Mouse (Mus musculus): ENCODE results near the gene Otos. TPM values are rescaled to one million over a fixed set of nuclear protein-coding genes. Genes with fewer than 3 reads are reported as not detected.

Otos gene
- polyA plus RNA-seq, 1 experiment from 2014 or later, result 0.65 TPM

DNA sequence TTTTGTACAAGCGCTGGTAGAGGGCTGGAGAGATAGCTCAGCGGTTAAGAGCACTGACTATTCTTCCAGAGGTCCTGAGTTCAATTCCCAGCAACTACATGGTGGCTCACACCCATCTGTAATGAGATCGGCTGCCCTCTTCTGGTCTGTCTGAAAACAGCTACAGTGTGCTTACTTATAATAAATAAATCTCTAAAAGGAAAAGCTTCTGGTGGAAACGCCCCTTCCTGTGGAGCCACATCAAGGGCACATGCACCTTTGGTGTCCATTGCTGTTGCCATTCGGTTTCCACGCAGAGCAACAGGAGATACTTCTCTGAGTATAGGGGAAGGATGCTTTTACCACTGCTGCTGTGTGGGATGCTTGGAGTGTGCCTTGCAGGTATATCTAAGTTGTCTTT is 15.7 kb downstream of the Otos start:
- H3K36me3 ChIP-seq (ENCODE audit: control insufficient read depth, insufficient read depth, low read length), result peaks cover 16% of the 10 kb centered on the region
- ATAC-seq, result no peak
- no peak overlapping the region for H3K4me3 ChIP-seq (ENCODE audit: low read depth, low read length)
- H3K4me2 ChIP-seq (ENCODE audit: low read length), result no peak overlapping the region
- 73% methylated on average over 6 of the region's 6 CpGs for WGBS
- no peak overlapping the region for H3K9ac ChIP-seq (ENCODE audit: low read depth, low read length)
- no peaks in the 10 kb centered on the region for H3K27me3 ChIP-seq (ENCODE audit: control insufficient read depth, insufficient read depth, low read depth, low read length)
- H3K4me1 ChIP-seq (ENCODE audit: control insufficient read depth, insufficient read depth, low read length), result no peaks in the 10 kb centered on the region
- H3K27ac ChIP-seq (ENCODE audit: low read length), result no peak overlapping the region
- no peaks in the 10 kb centered on the region for H3K9me3 ChIP-seq (replicated peaks; ENCODE audit: control insufficient read depth, low read length, poor library complexity, severe bottlenecking)

DNA sequence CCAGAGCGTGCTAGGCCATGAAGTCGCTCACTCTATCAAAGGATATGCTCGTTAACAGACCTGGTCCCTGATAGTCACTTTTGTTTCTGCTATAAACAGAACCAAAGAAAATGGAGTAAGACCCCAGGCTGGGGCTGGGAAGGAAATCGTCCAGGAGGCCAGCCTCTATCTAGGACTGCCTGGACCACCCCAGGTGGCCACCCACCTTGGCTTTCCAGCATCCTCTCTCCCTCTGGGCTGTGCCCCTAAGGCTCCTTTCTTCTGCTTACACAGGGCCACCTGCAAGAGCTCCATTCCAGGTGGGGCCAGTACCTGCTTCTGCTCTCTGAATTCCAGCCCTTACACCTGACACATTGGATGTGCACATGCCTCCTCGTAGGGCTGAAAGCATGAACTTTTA is 16.4 kb downstream of the Otos start:
- 79% methylated on average over 5 of the region's 5 CpGs for WGBS
- H3K36me3 ChIP-seq (ENCODE audit: control insufficient read depth, insufficient read depth, low read length), result peaks cover 12% of the 10 kb centered on the region
- no peaks in the 10 kb centered on the region for H3K9me3 ChIP-seq (replicated peaks; ENCODE audit: control insufficient read depth, low read length, poor library complexity, severe bottlenecking)
- no peak overlapping the region for H3K27ac ChIP-seq (ENCODE audit: low read length)
- no peak overlapping the region for H3K4me2 ChIP-seq (ENCODE audit: low read length)
- no peaks in the 10 kb centered on the region for H3K4me1 ChIP-seq (ENCODE audit: control insufficient read depth, insufficient read depth, low read length)
- H3K9ac ChIP-seq (ENCODE audit: low read depth, low read length), result no peak overlapping the region
- no peak overlapping the region for H3K4me3 ChIP-seq (ENCODE audit: low read depth, low read length)
- no peak for ATAC-seq
- no peaks in the 10 kb centered on the region for H3K27me3 ChIP-seq (ENCODE audit: control insufficient read depth, insufficient read depth, low read depth, low read length)

DNA sequence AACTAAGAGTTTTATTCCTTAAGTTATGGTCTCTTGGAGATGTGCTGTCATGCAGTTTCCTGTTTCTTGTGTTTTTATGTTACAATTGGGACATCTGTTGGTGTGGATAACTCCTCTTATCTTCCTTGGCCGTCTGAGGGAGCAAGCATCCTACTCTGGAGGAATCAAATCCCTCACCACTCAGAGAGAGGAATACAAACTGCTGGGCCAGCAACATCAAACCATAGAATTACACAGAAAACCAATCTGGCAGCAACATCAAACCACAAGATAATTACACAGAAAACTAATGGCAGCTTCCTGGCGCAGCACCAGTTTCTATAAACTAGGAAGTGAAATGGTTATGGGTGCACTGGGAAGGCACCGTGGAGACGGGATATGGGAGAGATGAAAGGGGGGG is 20.4 kb downstream of the Otos start:
- Histone ChIP-seq H3K4me2 (ENCODE audit: low read length) (no peak overlapping the region), H3K36me3 (ENCODE audit: control insufficient read depth, insufficient read depth, low read length) (no peaks in the 10 kb centered on the region), H3K27me3 (ENCODE audit: control insufficient read depth, insufficient read depth, low read depth, low read length) (no peaks in the 10 kb centered on the region), H3K9me3 (replicated peaks; ENCODE audit: control insufficient read depth, low read length, poor library complexity, severe bottlenecking) (no peaks in the 10 kb centered on the region), H3K27ac (ENCODE audit: low read length) (no peak overlapping the region), H3K4me1 (ENCODE audit: control insufficient read depth, insufficient read depth, low read length) (no peaks in the 10 kb centered on the region), H3K9ac (ENCODE audit: low read depth, low read length) (no peak overlapping the region), H3K4me3 (ENCODE audit: low read depth, low read length) (no peak overlapping the region)
- ATAC-seq, result no peak
- 78% methylated on average over 4 of the region's 4 CpGs for WGBS

DNA sequence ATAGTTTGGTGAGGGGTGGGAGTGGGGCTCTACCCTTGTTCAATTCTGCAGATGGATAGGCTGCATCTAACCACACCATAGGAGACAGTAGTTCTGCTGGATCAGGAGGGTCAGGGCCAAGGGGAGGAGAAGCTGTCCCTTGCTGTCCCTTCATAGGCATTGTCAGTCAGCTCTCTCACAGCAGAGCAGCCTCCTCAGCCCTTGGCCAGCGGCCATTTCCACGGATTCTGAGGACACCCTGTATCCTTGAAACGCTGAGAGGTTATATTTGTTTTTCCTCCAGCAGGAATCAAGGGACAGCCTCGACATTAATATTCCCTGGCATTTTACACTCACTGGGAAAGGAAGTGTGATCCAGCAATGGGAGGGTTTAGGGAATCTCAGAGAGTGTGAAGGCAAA is 30.3 kb downstream of the Otos start:
- no peak overlapping the region for H3K27ac ChIP-seq (ENCODE audit: low read length)

DNA sequence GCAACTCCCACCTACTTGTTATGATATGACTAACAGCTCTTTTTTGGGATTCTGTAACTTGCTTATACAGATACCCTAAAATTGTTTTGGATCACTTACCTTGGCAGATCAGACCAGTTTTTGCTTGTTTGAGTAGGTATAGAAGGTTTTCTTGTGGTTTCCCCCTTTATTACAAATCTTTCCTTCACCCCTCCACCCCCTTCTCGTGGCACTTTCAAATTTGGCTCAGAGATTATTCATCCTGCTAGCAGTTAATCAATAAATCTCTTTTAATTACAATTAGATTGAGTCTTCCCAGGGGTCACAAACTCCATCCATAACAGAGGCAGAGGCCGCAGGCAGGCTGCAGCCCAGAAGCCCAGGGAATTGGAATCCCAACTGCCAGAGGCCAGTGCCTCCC is 31.2 kb downstream of the Otos start, which contains the start of gene Olfr12:
Gene Olfr12, plus strand, starts transcription at position 301 of the 400 bp plus-strand sequence.
- no peak within 1 kb of the TSS for H3K9ac ChIP-seq (ENCODE audit: low read depth, low read length)
- no peaks in the 10 kb centered on the region for H3K4me1 ChIP-seq (ENCODE audit: control insufficient read depth, insufficient read depth, low read length)
- H3K4me2 ChIP-seq (ENCODE audit: low read length), result no peak within 1 kb of the TSS
- H3K4me3 ChIP-seq (ENCODE audit: low read depth, low read length), result no peak within 1 kb of the TSS
- H3K27ac ChIP-seq (ENCODE audit: low read length), result no peak within 1 kb of the TSS
- no peaks in the 10 kb centered on the region for H3K27me3 ChIP-seq (ENCODE audit: control insufficient read depth, insufficient read depth, low read depth, low read length)
- ATAC-seq, result no peak
- WGBS, result 59% methylated on average over 2 of the region's 2 CpGs
- no peaks in the 10 kb centered on the region for H3K36me3 ChIP-seq (ENCODE audit: control insufficient read depth, insufficient read depth, low read length)
- no peaks in the 10 kb centered on the region for H3K9me3 ChIP-seq (replicated peaks; ENCODE audit: control insufficient read depth, low read length, poor library complexity, severe bottlenecking)

More for the DNA sequence above, 30.3 kb downstream of the Otos start:
- Histone ChIP-seq H3K4me3 (ENCODE audit: low read depth, low read length) (no peak overlapping the region), H3K4me1 (ENCODE audit: control insufficient read depth, insufficient read depth, low read length) (no peaks in the 10 kb centered on the region), H3K27me3 (ENCODE audit: control insufficient read depth, insufficient read depth, low read depth, low read length) (no peaks in the 10 kb centered on the region), H3K36me3 (ENCODE audit: control insufficient read depth, insufficient read depth, low read length) (no peaks in the 10 kb centered on the region), H3K9me3 (replicated peaks; ENCODE audit: control insufficient read depth, low read length, poor library complexity, severe bottlenecking) (no peaks in the 10 kb centered on the region), H3K9ac (ENCODE audit: low read depth, low read length) (no peak overlapping the region), H3K4me2 (ENCODE audit: low read length) (no peak overlapping the region)
- no peak for ATAC-seq
- 75% methylated on average over 4 of the region's 4 CpGs for WGBS

DNA sequence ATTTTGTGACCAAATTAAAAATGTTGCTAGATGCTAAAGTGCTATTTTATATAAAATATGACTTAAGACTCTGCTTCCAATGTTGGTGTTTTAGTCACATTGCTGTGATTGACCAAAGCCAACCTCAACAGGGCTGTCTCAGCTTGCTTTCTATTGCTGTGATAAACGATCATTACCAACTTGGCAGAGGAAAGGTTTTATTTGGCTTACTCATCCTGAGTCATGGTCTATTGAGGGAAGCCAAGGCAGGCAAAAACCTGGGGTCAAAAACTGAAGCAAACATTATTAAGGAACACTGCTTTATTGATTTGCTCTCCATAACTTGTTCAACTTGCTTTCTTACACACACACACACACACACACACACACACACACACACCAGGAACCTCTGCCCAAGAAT is 32.6 kb downstream of the Otos start:
- no peak for ATAC-seq
- Histone ChIP-seq H3K36me3 (ENCODE audit: control insufficient read depth, insufficient read depth, low read length) (no peaks in the 10 kb centered on the region), H3K27me3 (ENCODE audit: control insufficient read depth, insufficient read depth, low read depth, low read length) (peaks cover 3% of the 10 kb centered on the region; the same call in 1 of the 2 replicates), H3K4me1 (ENCODE audit: control insufficient read depth, insufficient read depth, low read length) (no peaks in the 10 kb centered on the region), H3K4me2 (ENCODE audit: low read length) (no peak overlapping the region), H3K4me3 (ENCODE audit: low read depth, low read length) (no peak overlapping the region), H3K9ac (ENCODE audit: low read depth, low read length) (no peak overlapping the region), H3K27ac (ENCODE audit: low read length) (no peak overlapping the region), H3K9me3 (replicated peaks; ENCODE audit: control insufficient read depth, low read length, poor library complexity, severe bottlenecking) (no peaks in the 10 kb centered on the region)
- WGBS, result 82% methylated on average over 1 of the region's 1 CpGs

DNA sequence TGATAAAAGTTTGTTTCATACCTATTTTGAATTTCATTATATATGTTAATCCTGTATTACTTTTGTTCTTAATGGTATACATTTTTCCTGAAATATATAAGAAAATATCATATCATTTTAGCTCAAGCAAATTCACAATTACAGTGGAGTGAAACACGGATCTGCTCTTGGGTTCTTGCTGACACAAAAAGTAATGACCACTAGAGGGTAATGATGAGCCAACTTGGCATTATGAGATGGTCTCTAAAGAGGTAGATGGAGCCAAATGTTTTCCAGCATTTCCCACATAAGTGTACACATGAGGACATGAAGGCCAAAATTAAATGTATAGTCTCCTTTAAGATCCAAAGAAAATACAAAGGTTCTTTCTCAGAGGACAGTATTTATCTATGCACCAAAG is 34.1 kb downstream of the Otos start:
- WGBS, result 14% methylated on average over 1 of the region's 1 CpGs

DNA sequence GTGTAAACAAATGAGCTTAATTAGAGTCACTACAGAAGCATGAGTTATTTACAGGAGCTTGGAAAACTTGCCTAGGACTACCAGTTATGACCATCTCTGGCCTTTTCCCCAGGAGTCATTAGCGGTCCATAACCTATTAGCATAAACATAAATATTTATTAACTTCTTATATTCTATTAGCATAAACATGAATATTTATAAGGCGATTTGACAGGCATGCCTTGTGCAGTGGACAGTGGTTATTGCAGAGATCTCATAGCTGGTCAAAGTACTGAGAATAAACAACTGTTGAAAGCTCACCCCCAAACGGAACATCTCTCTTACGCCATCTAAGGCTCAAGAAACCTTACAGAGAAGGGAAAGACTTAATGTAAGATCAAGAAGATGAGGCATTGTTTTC is 35.5 kb downstream of the Otos start:
- ATAC-seq, result no peak
- Histone ChIP-seq H3K4me1 (ENCODE audit: control insufficient read depth, insufficient read depth, low read length) (no peaks in the 10 kb centered on the region), H3K27ac (ENCODE audit: low read length) (no peak overlapping the region), H3K4me2 (ENCODE audit: low read length) (no peak overlapping the region), H3K9me3 (replicated peaks; ENCODE audit: control insufficient read depth, low read length, poor library complexity, severe bottlenecking) (no peaks in the 10 kb centered on the region), H3K36me3 (ENCODE audit: control insufficient read depth, insufficient read depth, low read length) (no peaks in the 10 kb centered on the region), H3K9ac (ENCODE audit: low read depth, low read length) (no peak overlapping the region), H3K27me3 (ENCODE audit: control insufficient read depth, insufficient read depth, low read depth, low read length) (peaks cover 3% of the 10 kb centered on the region; the same call in 1 of the 2 replicates), H3K4me3 (ENCODE audit: low read depth, low read length) (no peak overlapping the region)
- 20% methylated on average over 4 of the region's 4 CpGs for WGBS

More for the DNA sequence above, 34.1 kb downstream of the Otos start:
- no peak overlapping the region for H3K4me3 ChIP-seq (ENCODE audit: low read depth, low read length)
- H3K27ac ChIP-seq (ENCODE audit: low read length), result no peak overlapping the region
- no peak overlapping the region for H3K9ac ChIP-seq (ENCODE audit: low read depth, low read length)
- no peak overlapping the region for H3K4me2 ChIP-seq (ENCODE audit: low read length)
- peaks cover 3% of the 10 kb centered on the region; the same call in 1 of the 2 replicates for H3K27me3 ChIP-seq (ENCODE audit: control insufficient read depth, insufficient read depth, low read depth, low read length)
- no peak for ATAC-seq
- H3K9me3 ChIP-seq (replicated peaks; ENCODE audit: control insufficient read depth, low read length, poor library complexity, severe bottlenecking), result no peaks in the 10 kb centered on the region
- H3K36me3 ChIP-seq (ENCODE audit: control insufficient read depth, insufficient read depth, low read length), result no peaks in the 10 kb centered on the region
- no peaks in the 10 kb centered on the region for H3K4me1 ChIP-seq (ENCODE audit: control insufficient read depth, insufficient read depth, low read length)

DNA sequence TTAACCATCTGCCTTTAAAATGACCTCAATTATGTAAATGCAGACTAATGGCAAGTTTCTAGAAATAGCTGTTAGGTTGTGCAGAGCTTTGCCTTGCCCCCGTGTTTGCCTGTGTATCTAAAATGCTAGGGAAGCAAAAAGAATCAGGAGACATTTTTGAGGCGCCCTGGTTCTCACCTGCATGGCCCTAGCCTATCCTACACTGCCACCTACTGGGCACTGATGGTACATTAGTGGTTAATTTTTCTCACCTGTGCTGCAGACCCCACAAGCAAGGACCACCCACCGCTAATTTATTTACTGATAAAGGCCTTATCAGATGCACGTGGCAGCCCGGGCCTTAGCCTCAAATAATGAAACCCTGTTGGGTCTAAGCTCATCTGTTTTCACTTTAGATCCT is 37.6 kb downstream of the Otos start:
- no peaks in the 10 kb centered on the region for H3K36me3 ChIP-seq (ENCODE audit: control insufficient read depth, insufficient read depth, low read length)
- WGBS, result 9% methylated on average over 5 of the region's 5 CpGs
- H3K4me1 ChIP-seq (ENCODE audit: control insufficient read depth, insufficient read depth, low read length), result no peaks in the 10 kb centered on the region
- no peak overlapping the region for H3K27ac ChIP-seq (ENCODE audit: low read length)
- H3K4me3 ChIP-seq (ENCODE audit: low read depth, low read length), result no peak overlapping the region
- no peak; the same call in 1 of the 2 replicates for ATAC-seq
- H3K9ac ChIP-seq (ENCODE audit: low read depth, low read length), result no peak overlapping the region
- peaks cover 3% of the 10 kb centered on the region; the same call in 1 of the 2 replicates for H3K27me3 ChIP-seq (ENCODE audit: control insufficient read depth, insufficient read depth, low read depth, low read length)
- no peak overlapping the region for H3K4me2 ChIP-seq (ENCODE audit: low read length)
- H3K9me3 ChIP-seq (replicated peaks; ENCODE audit: control insufficient read depth, low read length, poor library complexity, severe bottlenecking), result no peaks in the 10 kb centered on the region
